Mouse (Mus musculus): ENCODE results near the gene Abracl.

- TF ChIP-seq POLR2A (IDR thresholded peaks at IDR 0.05; ENCODE audit: borderline replicate concordance, extremely low read depth, insufficient read depth, insufficient read length, poor library complexity, severe bottlenecking), result peak; percentile 86
- peak; percentile 80 for TF ChIP-seq CTCF (IDR thresholded peaks at IDR 0.05; ENCODE audit: borderline replicate concordance, extremely low read depth, insufficient read depth, insufficient read length)
Measured at GRCm38 (mm10) chr10:18055009-18055695, 32.1 kb upstream of the Abracl start.
